Mouse (Mus musculus): ENCODE measurements around the gene Ctcf. TPM values are rescaled to one million over a fixed set of nuclear protein-coding genes. Genes with fewer than 3 reads are reported as not detected.
A peak's percentile ranks its signal among the peaks of the same experiment; 100 is the strongest.

Gene Ctcf
- polyA plus RNA-seq, 1 experiment from 2014 or later = 108 TPM

DNA sequence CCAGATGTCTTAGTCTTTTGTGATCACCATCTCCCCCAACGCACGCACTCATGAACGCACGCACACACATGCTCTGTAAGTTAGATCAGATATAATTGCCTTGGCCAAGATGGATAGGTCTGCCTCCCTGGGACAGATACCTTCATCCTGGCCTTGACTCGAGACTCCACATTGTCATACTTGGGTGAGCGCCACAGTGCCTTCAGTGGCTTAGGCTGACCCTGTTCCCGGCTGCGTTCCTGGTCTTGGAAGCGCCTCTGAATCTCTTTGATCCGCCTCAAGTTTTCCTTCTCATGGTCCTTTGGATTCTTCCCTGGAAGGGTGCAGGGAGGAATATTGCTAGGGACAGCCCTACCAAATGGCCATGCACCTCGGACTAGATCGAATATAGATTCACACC is 70.1 kb downstream of the Ctcf start:
- H3K27ac ChIP-seq = no peak overlapping the region
- H3K4me2 ChIP-seq = peak overlapping the region; percentile 97
- H3K27me3 ChIP-seq = no peaks in the 10 kb centered on the region
- H3K9me3 ChIP-seq = no peaks in the 10 kb centered on the region
- 85% methylated on average over 12 of the region's 12 CpGs for WGBS
- H3K36me3 ChIP-seq = peaks cover 25% of the 10 kb centered on the region
- peak overlapping the region; percentile 14; the same call in 1 of the 2 replicates for H3K9ac ChIP-seq
- ATAC-seq (ENCODE audit: insufficient number of reproducible peaks, low FRiP score, low TSS enrichment, low read depth) = no peak
- peaks cover 31% of the 10 kb centered on the region for H3K4me1 ChIP-seq
- H3K4me3 ChIP-seq = peak overlapping the region; percentile 81

DNA sequence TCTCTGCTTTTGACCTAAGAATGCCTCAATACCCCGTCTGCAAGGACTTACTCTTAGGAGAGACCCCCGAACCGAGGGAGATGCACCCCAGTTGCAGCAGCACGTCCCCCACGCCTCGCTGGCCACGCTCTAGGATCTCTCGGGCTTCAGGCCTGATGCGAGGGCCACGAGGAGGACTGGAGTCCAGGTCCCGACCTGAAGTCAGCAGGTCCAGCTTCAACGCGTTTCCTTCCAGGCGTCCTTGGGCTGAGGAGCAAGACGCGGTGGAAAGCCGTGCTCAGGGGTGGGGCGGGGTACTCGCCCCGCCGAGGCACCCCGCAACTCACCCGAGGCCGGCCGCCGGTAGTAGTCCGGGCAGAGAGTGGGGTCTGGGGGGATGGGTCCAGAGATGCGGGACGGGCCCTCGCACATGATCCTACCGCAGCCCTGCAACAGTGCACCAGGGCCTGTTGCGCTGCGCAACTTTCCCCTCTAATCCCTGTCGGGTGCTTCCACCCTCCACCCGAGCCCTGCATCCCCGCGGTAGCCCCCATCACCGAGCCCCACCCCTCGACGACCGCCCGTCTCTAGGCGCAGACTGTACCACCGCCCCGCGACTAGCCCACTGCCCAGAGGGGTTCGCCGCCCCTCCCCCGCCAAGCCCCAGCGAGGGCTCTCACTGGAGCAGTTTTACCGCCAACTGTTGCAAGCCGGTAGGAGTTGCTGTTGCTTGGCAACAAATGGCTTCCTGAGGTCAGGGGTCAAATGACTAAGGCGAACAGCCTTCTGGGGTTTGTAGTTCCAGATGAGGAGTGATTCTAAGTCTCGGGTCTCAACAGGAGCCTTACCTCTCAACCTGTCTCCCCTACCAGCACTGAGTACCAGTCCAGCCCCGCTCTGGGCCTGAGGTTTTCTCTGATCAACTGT is 71.4 kb downstream of the Ctcf start, which contains the start of the genes 4933405L10Rik and Enkd1:
TSS of gene 4933405L10Rik (plus strand) at position 158 of the 906 bp plus-strand sequence.
TSS of gene Enkd1 (minus strand) at position 713 of the 906 bp plus-strand sequence.
- H3K9ac ChIP-seq = peak within 1 kb of the TSS; percentile 62
- peak; percentile 59 for ATAC-seq (ENCODE audit: insufficient number of reproducible peaks, low FRiP score, low TSS enrichment, low read depth)
- WGBS = 1% methylated on average over 55 of the region's 55 CpGs
- H3K9me3 ChIP-seq = no peaks in the 10 kb centered on the region
- H3K27ac ChIP-seq = peak within 1 kb of the TSS; percentile 27; the same call in 1 of the 2 replicates
- H3K36me3 ChIP-seq = peaks cover 23% of the 10 kb centered on the region
- peak within 1 kb of the TSS; percentile 81 for H3K4me3 ChIP-seq
- peaks cover 21% of the 10 kb centered on the region for H3K4me1 ChIP-seq
- H3K4me2 ChIP-seq = peak within 1 kb of the TSS; percentile 97
- no peaks in the 10 kb centered on the region for H3K27me3 ChIP-seq

GRCm38 (mm10) chr8:105708675-105709074 is 72.3 kb downstream of the Ctcf start:
- no peaks in the 10 kb centered on the region for H3K9me3 ChIP-seq
- no peak overlapping the region for H3K4me3 ChIP-seq
- no peaks in the 10 kb centered on the region for H3K27me3 ChIP-seq
- H3K9ac ChIP-seq = no peak overlapping the region
- no peak for ATAC-seq (ENCODE audit: insufficient number of reproducible peaks, low FRiP score, low TSS enrichment, low read depth)
- peaks cover 21% of the 10 kb centered on the region for H3K4me1 ChIP-seq
- WGBS = 92% methylated on average over 8 of the region's 8 CpGs
- H3K36me3 ChIP-seq = peaks cover 13% of the 10 kb centered on the region
- H3K27ac ChIP-seq = no peak overlapping the region
- no peak overlapping the region for H3K4me2 ChIP-seq

DNA sequence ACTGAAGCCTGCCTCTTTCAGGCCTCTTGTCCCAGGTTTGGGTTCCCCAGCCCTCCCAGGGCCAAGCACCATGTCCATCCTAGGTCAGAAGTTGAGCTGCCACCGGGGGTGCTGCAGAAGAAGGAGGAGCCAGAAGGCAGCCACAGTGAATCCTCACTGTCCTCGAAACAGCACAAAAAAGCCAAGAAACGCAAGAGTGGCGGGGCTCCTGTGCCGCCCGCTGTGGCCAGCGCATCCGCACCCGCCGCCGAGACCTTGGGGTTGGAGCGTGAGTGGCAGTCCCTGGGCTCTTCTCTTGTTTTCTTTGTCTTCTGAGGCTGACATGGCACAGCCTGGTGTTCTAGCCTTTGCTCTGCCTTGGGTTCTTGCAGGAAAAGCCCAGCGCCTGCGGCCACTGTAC is 72.9 kb downstream of the Ctcf start:
- Histone ChIP-seq H3K4me1 (peaks cover 21% of the 10 kb centered on the region), H3K27me3 (no peaks in the 10 kb centered on the region), H3K9me3 (no peaks in the 10 kb centered on the region), H3K27ac (no peak overlapping the region), H3K4me3 (no peak overlapping the region), H3K9ac (no peak overlapping the region), H3K36me3 (peaks cover 7% of the 10 kb centered on the region), H3K4me2 (no peak overlapping the region)
- 79% methylated on average over 12 of the region's 14 CpGs for WGBS
- ATAC-seq (ENCODE audit: insufficient number of reproducible peaks, low FRiP score, low TSS enrichment, low read depth) = no peak

DNA sequence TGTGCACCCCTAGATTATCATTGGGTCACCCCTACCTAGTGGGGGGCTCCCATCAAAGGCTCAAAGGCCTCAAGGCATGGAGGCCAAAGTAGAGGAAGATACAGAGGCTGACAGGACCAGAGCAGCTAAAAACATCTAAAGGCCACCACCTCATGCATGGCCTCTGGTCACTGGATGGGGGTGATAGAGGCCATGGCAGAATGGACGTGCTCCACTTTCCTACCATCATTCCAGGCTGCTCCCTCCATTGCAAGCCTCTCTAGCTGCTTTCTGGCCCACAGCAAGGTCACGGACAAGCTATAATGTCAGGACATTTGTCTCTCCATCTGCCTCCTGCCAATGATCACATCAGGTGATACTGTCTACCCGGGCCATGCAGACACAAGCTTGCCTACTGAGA is 75.9 kb downstream of the Ctcf start:
- WGBS = 90% methylated on average over 3 of the region's 3 CpGs
- H3K27ac ChIP-seq = no peak overlapping the region

GRCm38 (mm10) chr8:105714139-105714538 is 77.8 kb downstream of the Ctcf start:
- ATAC-seq (ENCODE audit: insufficient number of reproducible peaks, low FRiP score, low TSS enrichment, low read depth) = peak; percentile 40; the same call in 1 of the 2 replicates
- Histone ChIP-seq H3K36me3 (peaks cover 10% of the 10 kb centered on the region), H3K9ac (no peak overlapping the region), H3K4me2 (no peak overlapping the region), H3K27ac (no peak overlapping the region), H3K9me3 (no peaks in the 10 kb centered on the region), H3K4me1 (0 out of 2 replicates have a peak, but pooled peaks cover 3% of the 10 kb centered on the region), H3K27me3 (no peaks in the 10 kb centered on the region), H3K4me3 (no peak overlapping the region)
- WGBS = 5% methylated on average over 3 of the region's 3 CpGs

More for the DNA sequence above, 75.9 kb downstream of the Ctcf start:
- no peak overlapping the region for H3K4me2 ChIP-seq
- H3K9me3 ChIP-seq = no peaks in the 10 kb centered on the region
- peaks cover 11% of the 10 kb centered on the region for H3K4me1 ChIP-seq
- H3K9ac ChIP-seq = no peak overlapping the region
- peaks cover 10% of the 10 kb centered on the region for H3K36me3 ChIP-seq
- no peak overlapping the region for H3K4me3 ChIP-seq
- no peak for ATAC-seq (ENCODE audit: insufficient number of reproducible peaks, low FRiP score, low TSS enrichment, low read depth)
- no peaks in the 10 kb centered on the region for H3K27me3 ChIP-seq

- Histone ChIP-seq H3K4me3 (no peak overlapping the region), H3K27ac (peak overlapping the region; percentile 68; the same call in 1 of the 2 replicates), H3K4me1 (0 out of 2 replicates have a peak, but pooled peaks cover 3% of the 10 kb centered on the region), H3K36me3 (peaks cover 10% of the 10 kb centered on the region), H3K27me3 (no peaks in the 10 kb centered on the region), H3K4me2 (no peak overlapping the region), H3K9ac (no peak overlapping the region), H3K9me3 (no peaks in the 10 kb centered on the region)
- WGBS = 62% methylated on average over 6 of the region's 6 CpGs
- ATAC-seq (ENCODE audit: insufficient number of reproducible peaks, low FRiP score, low TSS enrichment, low read depth) = 0 out of 2 replicates have a peak, but pooled peaks have one; percentile 37
These were observed 78.7 kb downstream of the Ctcf start for GRCm38 (mm10) chr8:105715042-105715441.

GRCm38 (mm10) chr8:105716302-105716945 is 80.1 kb downstream of the Ctcf start:
- Histone ChIP-seq H3K36me3 (peaks cover 13% of the 10 kb centered on the region), H3K9ac (no peak overlapping the region), H3K9me3 (no peaks in the 10 kb centered on the region), H3K4me2 (no peak overlapping the region), H3K4me1 (0 out of 2 replicates have a peak, but pooled peaks cover 3% of the 10 kb centered on the region), H3K27ac (no peak overlapping the region), H3K27me3 (no peaks in the 10 kb centered on the region), H3K4me3 (no peak overlapping the region)
- WGBS = 89% methylated on average over 15 of the region's 15 CpGs
- no peak for ATAC-seq (ENCODE audit: insufficient number of reproducible peaks, low FRiP score, low TSS enrichment, low read depth)

DNA sequence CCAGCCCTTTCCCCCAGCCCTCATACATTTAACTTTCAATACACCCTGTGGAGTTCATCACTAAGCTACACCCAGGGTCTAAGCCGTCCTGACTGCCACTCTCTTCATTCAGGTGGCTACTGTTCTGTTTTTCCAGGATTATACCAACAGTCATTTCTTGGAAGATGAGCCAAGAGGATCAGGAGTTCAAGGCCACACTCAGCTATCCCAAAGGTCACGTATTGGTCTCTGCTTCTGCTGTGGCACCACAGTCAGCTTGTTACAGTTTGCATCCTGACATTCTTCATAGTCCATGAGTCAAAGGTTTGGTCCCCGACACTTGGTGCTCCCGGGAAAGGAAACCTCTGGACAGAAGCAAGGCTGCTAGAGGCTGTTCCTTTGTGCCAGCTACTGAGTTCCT is 83.3 kb downstream of the Ctcf start:
- Histone ChIP-seq H3K9me3 (no peaks in the 10 kb centered on the region), H3K4me3 (no peak overlapping the region), H3K4me2 (no peak overlapping the region), H3K4me1 (0 out of 2 replicates have a peak, but pooled peaks cover 3% of the 10 kb centered on the region), H3K9ac (no peak overlapping the region), H3K36me3 (peaks cover 22% of the 10 kb centered on the region), H3K27ac (no peak overlapping the region), H3K27me3 (no peaks in the 10 kb centered on the region)
- ATAC-seq (ENCODE audit: insufficient number of reproducible peaks, low FRiP score, low TSS enrichment, low read depth) = no peak
- 91% methylated on average over 4 of the region's 4 CpGs for WGBS

- WGBS = 94% methylated on average over 9 of the region's 9 CpGs
- no peak overlapping the region for H3K9ac ChIP-seq
- no peak for ATAC-seq (ENCODE audit: insufficient number of reproducible peaks, low FRiP score, low TSS enrichment, low read depth)
- no peaks in the 10 kb centered on the region for H3K4me1 ChIP-seq
- no peaks in the 10 kb centered on the region for H3K27me3 ChIP-seq
- no peak overlapping the region for H3K4me2 ChIP-seq
- H3K4me3 ChIP-seq = no peak overlapping the region
- no peaks in the 10 kb centered on the region for H3K9me3 ChIP-seq
- H3K27ac ChIP-seq = no peak overlapping the region
- H3K36me3 ChIP-seq = peaks cover 31% of the 10 kb centered on the region
These were observed 86.5 kb downstream of the Ctcf start for GRCm38 (mm10) chr8:105722861-105723260.

DNA sequence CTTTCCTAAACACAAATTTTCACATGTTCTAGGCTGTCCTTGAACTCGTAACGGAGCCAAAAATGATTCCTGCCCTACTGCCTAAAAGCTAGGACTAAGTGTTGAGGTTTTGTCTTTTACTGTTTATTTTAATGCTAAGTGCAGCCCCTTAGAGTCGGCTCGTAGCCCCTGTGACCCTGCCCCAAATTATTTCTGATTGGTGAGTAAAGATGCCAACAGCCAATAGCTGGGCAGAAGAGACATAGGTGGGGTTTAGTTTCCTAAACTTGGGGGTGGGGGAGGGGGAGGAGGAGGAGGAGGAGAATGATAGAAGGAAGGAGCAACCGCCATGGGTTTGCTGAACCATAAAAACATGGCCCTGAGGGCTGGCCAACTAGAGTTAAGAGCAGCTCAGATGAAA is 89.4 kb downstream of the Ctcf start:
- Histone ChIP-seq H3K27me3 (no peaks in the 10 kb centered on the region), H3K4me3 (no peak overlapping the region), H3K4me2 (no peak overlapping the region), H3K36me3 (peaks cover 33% of the 10 kb centered on the region), H3K27ac (no peak overlapping the region), H3K9ac (no peak overlapping the region), H3K9me3 (no peaks in the 10 kb centered on the region), H3K4me1 (no peaks in the 10 kb centered on the region)
- 75% methylated on average over 5 of the region's 5 CpGs for WGBS
- no peak for ATAC-seq (ENCODE audit: insufficient number of reproducible peaks, low FRiP score, low TSS enrichment, low read depth)
